Mouse (Mus musculus) hindbrain, embryonic 11.5 days (tissue): ENCODE measurements around the gene Cldn7. TPM values are rescaled to one million over a fixed set of nuclear protein-coding genes. Genes with fewer than 3 reads are reported as not detected.
"Not testable (repeated sequence)": the region's sequence is repeated elsewhere in the genome, so short reads cannot be mapped to it uniquely, and the experiment has no call there.

Experiments
- ATAC-seq: fragments of 200-750 bp; cut with Nextera tagmentation; 2 replicates; pipeline ENCODE4 v1.8.0; 2017; ENCODE audit warnings: mild to moderate bottlenecking, moderate TSS enrichment, moderate library complexity; ENCODE audit not compliant: low FRiP score
- DNase-seq: peaks from one replicate; pipeline ENCODE4 v3.0.0-alpha.2; 2015; ENCODE audit warnings: low spot score
- H3K27ac ChIP-seq: fragments of 300-500 bp; sonication (generic); 2 replicates; pipeline ENCODE4 v1.5.1; 2014; ENCODE audit warnings: mild to moderate bottlenecking, low read depth, low read length
- H3K27me3 ChIP-seq: fragments of 300-500 bp; sonication (generic); 2 replicates; pipeline ENCODE4 v1.6.1; 2014; ENCODE audit warnings: mild to moderate bottlenecking, low read length, moderate library complexity, mixed read lengths; ENCODE audit not compliant: control insufficient read depth, insufficient read depth
- H3K36me3 ChIP-seq: fragments of 300-500 bp; sonication (generic); 2 replicates; pipeline ENCODE4 v1.6.1; 2014; ENCODE audit warnings: mild to moderate bottlenecking, low read length, moderate library complexity, mixed read lengths; ENCODE audit not compliant: control insufficient read depth, insufficient read depth
- H3K4me1 ChIP-seq: fragments of 300-500 bp; sonication (generic); replicated peaks from 2 replicates; pipeline ENCODE4 v1.6.1; 2014; ENCODE audit warnings: low read length, mixed read lengths; ENCODE audit not compliant: control insufficient read depth, insufficient read depth
- H3K4me2 ChIP-seq: fragments of 300-500 bp; sonication (generic); replicated peaks from 2 replicates; pipeline ENCODE4 v1.6.1; 2014; ENCODE audit warnings: mild to moderate bottlenecking, low read depth, low read length
- H3K4me3 ChIP-seq: fragments of 300-500 bp; sonication (generic); 2 replicates; pipeline ENCODE4 v1.5.1; 2014; ENCODE audit warnings: low read depth, low read length
- H3K9ac ChIP-seq: fragments of 300-500 bp; sonication (generic); 2 replicates; pipeline ENCODE4 v1.6.1; 2014; ENCODE audit warnings: low read depth, low read length
- H3K9me3 ChIP-seq: fragments of 300-500 bp; sonication (generic); 2 replicates; pipeline ENCODE4 v1.6.1; 2016; ENCODE audit warnings: low read length; ENCODE audit not compliant: control insufficient read depth
- WGBS: fragments of 180-500 bp; shearing (Covaris S2); extraction: QIAGEN DNeasy Blood & Tissue Kit; methylation state at CpG from one replicate; pipeline ENCODE4 v1.1.7; 2014; 5-methylcytosine and 5-hydroxymethylcytosine counted together
- microRNA counts: library from miRNA; unstranded; fragments of <30 nt; microRNA quantifications from one replicate; lab custom pipeline; 2015
- polyA plus RNA-seq: library from polyadenylated mRNA; unstranded; fragments of >200 nt; fragmentation: Nextera tagmentation; extraction: Ambion mirVana; gene quantifications from 2 replicates; pipeline ENCODE4 v1.2.1, GENCODE M21; 2014

Cldn7 gene
- polyA plus RNA-seq, 1 experiment from 2014 or later, result 8.2 TPM

- not testable (repeated sequence) for ATAC-seq, DNase-seq, H3K27ac ChIP-seq, H3K9ac ChIP-seq, H3K27me3 ChIP-seq, H3K4me2 ChIP-seq, H3K4me3 ChIP-seq, H3K36me3 ChIP-seq, H3K9me3 ChIP-seq
- 83% methylated on average over 2 of the region's 2 CpGs for WGBS
- peaks cover 15% of the 10 kb centered on the region for H3K4me1 ChIP-seq
Observed at GRCm38 (mm10) chr11:70016177-70016576, 51.6 kb downstream of the Cldn7 start.

- H3K4me2 ChIP-seq, result peak within 1 kb of the TSS; percentile 82
- H3K27me3 ChIP-seq, result no peaks in the 10 kb centered on the region
- H3K9me3 ChIP-seq, result no peaks in the 10 kb centered on the region
- 0 out of 2 replicates have a peak within 1 kb of the TSS, but pooled peaks have one; percentile 24 for H3K27ac ChIP-seq
- H3K36me3 ChIP-seq, result 0 out of 2 replicates have a peak, but pooled peaks cover 7% of the 10 kb centered on the region
- peak within 1 kb of the TSS; percentile 81; the same call in 1 of the 2 replicates for H3K9ac ChIP-seq
- peak within 1 kb of the TSS; percentile 51 for H3K4me3 ChIP-seq
- H3K4me1 ChIP-seq, result peaks cover 15% of the 10 kb centered on the region
- WGBS, result 81% methylated on average over 3 of the region's 3 CpGs
- no peak for ATAC-seq
- no peak for DNase-seq
Observed at GRCm38 (mm10) chr11:70016669-70017068, 52.1 kb downstream of the Cldn7 start, which contains the start of gene Dlg4. Dlg4 (plus strand) TSS chr11:70016942.

- Histone ChIP-seq H3K9ac (peak overlapping the region; percentile 81; the same call in 1 of the 2 replicates), H3K27me3 (no peaks in the 10 kb centered on the region), H3K36me3 (0 out of 2 replicates have a peak, but pooled peaks cover 3% of the 10 kb centered on the region), H3K4me1 (peaks cover 15% of the 10 kb centered on the region), H3K4me2 (peak overlapping the region; percentile 82), H3K4me3 (no peak overlapping the region; the same call in 1 of the 2 replicates), H3K27ac (0 out of 2 replicates have a peak overlapping the region, but pooled peaks have one; percentile 24), H3K9me3 (no peaks in the 10 kb centered on the region)
- DNase-seq (no peak), ATAC-seq (no peak)
- WGBS, result 49% methylated on average over 7 of the region's 7 CpGs
Observed at GRCm38 (mm10) chr11:70017199-70017767, 52.7 kb downstream of the Cldn7 start.

MicroRNAs encoded within 50 kb of the gene (microRNA counts, 519-probe panel; counts per million panel counts)
- microRNA mmu-miR-324-3p (lab: Ali Mortazavi, UCI) (not detected), microRNA mmu-miR-324-5p (lab: Ali Mortazavi, UCI) (4,775 counts per million, percentile 61 among the panel's probes with 10 or more counts)

Other genes with a start within 250 kb of the Cldn7 start
- 46.5 and 50.1 TPM in 2 replicates for gene Polr2a, start 206.1 kb upstream of the Cldn7 start, polyA plus RNA-seq
- gene Slc35g3, start 202.8 kb upstream of the Cldn7 start, polyA plus RNA-seq, result 0.57 and 1.1 TPM in 2 replicates
- 1.3 and 1.7 TPM in 2 replicates for gene Zbtb4, start 198.9 kb upstream of the Cldn7 start, polyA plus RNA-seq
- gene Chrnb1, start 168.8 kb upstream of the Cldn7 start, polyA plus RNA-seq, result 1.2 and 1.5 TPM in 2 replicates
- gene Fgf11, start 162.9 kb upstream of the Cldn7 start, polyA plus RNA-seq, result 2.2 and 2.8 TPM in 2 replicates
- 0.83 and 0.93 TPM in 2 replicates for gene Tmem102, start 159.2 kb upstream of the Cldn7 start, polyA plus RNA-seq
- gene Gm39566, start 149.5 kb upstream of the Cldn7 start, polyA plus RNA-seq, result not detected in 2 replicates
- gene Spem2, start 146.3 kb upstream of the Cldn7 start, polyA plus RNA-seq, result not detected in 2 replicates
- gene Spem1, start 142.6 kb upstream of the Cldn7 start, polyA plus RNA-seq, result 0.17 and 0.38 TPM in 2 replicates
- 11.5 and 16.1 TPM in 2 replicates for gene Nlgn2, start 127.0 kb upstream of the Cldn7 start, polyA plus RNA-seq
- gene Tmem256, start 126.3 kb upstream of the Cldn7 start, polyA plus RNA-seq, result 268 and 276 TPM in 2 replicates
- 62.2 and 62.6 TPM in 2 replicates for gene Plscr3, start 118.4 kb upstream of the Cldn7 start, polyA plus RNA-seq
- 0.52 TPM in 1 of 2 replicates, not detected in the other for gene Tnk1, start 106.0 kb upstream of the Cldn7 start, polyA plus RNA-seq
- gene Tmem95, start 86.8 kb upstream of the Cldn7 start, polyA plus RNA-seq, result not detected in 2 replicates
- 2.3 and 2.4 TPM in 2 replicates for gene Kctd11, start 83.4 kb upstream of the Cldn7 start, polyA plus RNA-seq
- 0.45 and 1.4 TPM in 2 replicates for gene Acap1, start 69.2 kb upstream of the Cldn7 start, polyA plus RNA-seq
- 14.5 and 14.7 TPM in 2 replicates for gene 2810408A11Rik, start 63.8 kb upstream of the Cldn7 start, polyA plus RNA-seq
- gene Neurl4, start 63.7 kb upstream of the Cldn7 start, polyA plus RNA-seq, result 15.0 and 20.6 TPM in 2 replicates
- gene Gps2, start 50.9 kb upstream of the Cldn7 start, polyA plus RNA-seq, result 84.3 and 89.0 TPM in 2 replicates
- gene Eif5a, start 42.8 kb upstream of the Cldn7 start, polyA plus RNA-seq, result 1,842 and 1,860 TPM in 2 replicates
- gene Ybx2, start 29.0 kb upstream of the Cldn7 start, polyA plus RNA-seq, result 3.1 and 4.8 TPM in 2 replicates
- 7.9 and 9.6 TPM in 2 replicates for gene Slc2a4, start 16.6 kb upstream of the Cldn7 start, polyA plus RNA-seq
- 23.8 and 26.8 TPM in 2 replicates for gene Ctdnep1, start 16.4 kb downstream of the Cldn7 start, polyA plus RNA-seq
- 154 and 163 TPM in 2 replicates for gene Elp5, start 17.7 kb downstream of the Cldn7 start, polyA plus RNA-seq
- gene Gabarap, start 26.4 kb downstream of the Cldn7 start, polyA plus RNA-seq, result 621 and 643 TPM in 2 replicates
- gene Phf23, start 31.0 kb downstream of the Cldn7 start, polyA plus RNA-seq, result 56.7 and 57.5 TPM in 2 replicates
- gene Dvl2, start 35.8 kb downstream of the Cldn7 start, polyA plus RNA-seq, result 24.6 and 27.2 TPM in 2 replicates
- 45.1 and 52.1 TPM in 2 replicates for gene Acadvl, start 50.6 kb downstream of the Cldn7 start, polyA plus RNA-seq
- gene Dlg4, start 52.2 kb downstream of the Cldn7 start, polyA plus RNA-seq, result 13.2 and 18.7 TPM in 2 replicates
- 0.29 and 0.40 TPM in 2 replicates for gene Asgr1, start 89.3 kb downstream of the Cldn7 start, polyA plus RNA-seq
- not detected in 2 replicates for gene Asgr2, start 127.9 kb downstream of the Cldn7 start, polyA plus RNA-seq
- 0.42 TPM in 1 of 2 replicates, not detected in the other for gene Mgl2, start 165.6 kb downstream of the Cldn7 start, polyA plus RNA-seq
- gene Clec10a, start 191.4 kb downstream of the Cldn7 start, polyA plus RNA-seq, result 0.32 and 1.4 TPM in 2 replicates
- gene Slc16a11, start 248.0 kb downstream of the Cldn7 start, polyA plus RNA-seq, result 0.40 and 0.51 TPM in 2 replicates